Mouse (Mus musculus) erythroid progenitor cell, adult 5-6 weeks (primary cell): ENCODE results near the gene Nr2e3. TPM values are rescaled to one million over a fixed set of nuclear protein-coding genes. Genes with fewer than 3 reads are reported as not detected.
"Not testable (repeated sequence)": the region's sequence is repeated elsewhere in the genome, so short reads cannot be mapped to it uniquely, and the experiment has no call there.

Experiments used
- ATAC-seq: replicated peaks from 2 replicates; pipeline ENCODE4 v1.8.0; 2016; ENCODE audit warnings: moderate number of reproducible peaks, mild to moderate bottlenecking, moderate TSS enrichment, inconsistent platforms; ENCODE audit not compliant: poor library complexity, low FRiP score, severe bottlenecking
- total RNA-seq, 2 experiments: library from RNA; stranded (forward) in 1 of 2; stranded (reverse) in 1 of 2; fragments of 150-400 nt in 1 of 2; fragments of 186-747, 209-891 nt in 1 of 2; gene quantifications; 2 replicates each; pipeline versions ENCODE4 v1.2.3 to v1.2.4; 2015 to 2017; ENCODE audit warnings: low replicate concordance in 2 of 2

Gene Nr2e3
- total RNA-seq (2015; ENCODE audit: low replicate concordance) (not detected in 2 replicates), total RNA-seq (2017; ENCODE audit: low replicate concordance) (not detected in 2 replicates)

DNA sequence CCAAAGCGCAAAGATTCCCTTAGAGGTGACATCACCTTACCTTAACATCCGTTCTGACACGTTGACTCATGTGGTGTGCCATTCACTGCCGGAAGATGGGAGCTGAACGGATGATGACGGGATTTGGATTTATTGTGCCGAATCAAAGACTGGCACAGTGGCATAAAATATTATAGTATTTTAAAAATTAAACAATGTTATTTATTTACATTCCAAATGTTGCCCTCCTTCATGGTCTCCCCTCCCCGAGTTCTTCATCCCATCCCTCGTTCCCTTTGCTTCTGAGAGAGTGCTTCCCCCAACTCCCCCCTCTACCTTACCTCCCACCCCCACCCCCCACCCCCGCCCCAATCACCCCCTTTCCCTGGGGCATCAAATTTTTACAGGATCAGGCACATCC is at the start of gene Nr2e3:
Gene Nr2e3, minus strand, starts transcription at position 101 of the 400 bp plus-strand sequence.
- ATAC-seq, result no peak

DNA sequence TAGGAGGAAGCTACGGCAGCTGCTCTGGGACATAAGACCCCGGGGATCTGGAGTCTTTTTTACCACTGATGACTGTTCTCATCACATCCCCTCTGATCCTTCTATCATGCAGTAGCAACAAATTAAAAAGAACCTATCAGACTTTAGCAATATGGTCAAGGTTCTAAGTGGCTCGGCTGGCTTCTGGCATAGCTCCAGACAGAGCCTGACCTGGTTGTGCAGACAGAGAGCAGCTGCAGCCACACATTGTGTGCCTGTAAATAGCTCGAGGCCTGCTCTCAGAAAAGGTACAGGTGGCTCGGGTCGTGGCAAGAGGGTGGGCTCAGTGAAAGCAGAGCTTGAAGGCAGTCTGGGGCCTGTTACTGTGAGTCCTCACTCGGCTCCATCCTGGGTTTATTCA is 48.5 kb upstream of the Nr2e3 start:
- ATAC-seq, result no peak

DNA sequence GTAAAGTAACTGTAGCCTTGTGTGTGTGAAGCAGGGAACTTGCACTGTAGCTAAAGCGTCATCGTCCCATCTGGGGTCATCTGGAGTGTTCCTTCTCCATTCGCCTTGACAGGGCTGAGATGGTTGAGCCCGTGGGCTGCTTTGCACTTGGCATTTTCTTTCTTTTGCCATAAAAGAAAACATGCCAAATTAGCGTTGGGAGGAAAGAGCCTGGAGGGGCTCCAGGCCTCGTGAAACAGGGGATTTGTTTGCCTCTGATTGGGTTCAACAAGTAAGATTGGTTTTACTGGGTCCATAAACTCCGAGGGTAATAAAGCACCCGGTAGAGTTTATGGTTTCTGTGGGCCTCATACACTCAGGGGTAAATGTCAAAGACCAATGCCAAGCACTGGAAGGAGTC is 41.9 kb upstream of the Nr2e3 start:
- ATAC-seq, result no peak

DNA sequence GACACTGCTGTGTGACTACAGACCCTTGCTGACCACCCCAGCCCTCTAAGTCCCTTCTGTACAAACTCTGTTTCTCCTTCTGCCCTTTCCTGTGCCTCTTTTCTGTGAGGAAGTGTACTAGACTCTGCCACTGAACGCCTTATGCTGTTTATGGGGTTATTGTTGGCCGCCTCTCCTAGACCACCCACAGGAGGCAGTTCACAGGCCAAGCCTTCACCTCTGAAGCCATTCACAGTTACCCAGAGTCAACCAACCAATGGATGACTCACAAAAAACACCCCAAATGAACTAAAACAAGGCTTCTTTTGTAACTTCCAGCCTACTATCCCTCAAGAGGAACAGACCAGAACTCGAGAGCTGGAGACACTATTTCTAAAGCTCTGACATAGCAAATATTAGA is 41.0 kb upstream of the Nr2e3 start:
- no peak for ATAC-seq

DNA sequence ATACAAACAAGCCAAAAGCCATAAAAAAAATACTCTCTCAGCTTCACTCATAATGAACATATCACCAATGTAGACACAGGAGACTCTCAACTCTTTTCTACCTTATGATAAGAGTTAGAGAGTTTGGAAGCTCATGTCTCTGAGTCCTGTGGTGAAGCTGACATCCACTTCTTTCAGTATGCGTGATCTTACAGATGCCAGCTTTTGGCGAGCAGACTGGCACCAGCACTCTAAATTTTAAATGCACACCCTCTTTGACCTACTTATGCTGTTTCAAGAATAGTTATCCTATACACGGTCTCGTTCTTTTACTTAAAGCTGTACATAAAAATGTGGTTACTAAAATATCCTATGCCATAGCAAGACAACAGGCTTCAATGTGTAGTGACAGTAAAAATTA is 37.3 kb upstream of the Nr2e3 start:
- no peak for ATAC-seq

DNA sequence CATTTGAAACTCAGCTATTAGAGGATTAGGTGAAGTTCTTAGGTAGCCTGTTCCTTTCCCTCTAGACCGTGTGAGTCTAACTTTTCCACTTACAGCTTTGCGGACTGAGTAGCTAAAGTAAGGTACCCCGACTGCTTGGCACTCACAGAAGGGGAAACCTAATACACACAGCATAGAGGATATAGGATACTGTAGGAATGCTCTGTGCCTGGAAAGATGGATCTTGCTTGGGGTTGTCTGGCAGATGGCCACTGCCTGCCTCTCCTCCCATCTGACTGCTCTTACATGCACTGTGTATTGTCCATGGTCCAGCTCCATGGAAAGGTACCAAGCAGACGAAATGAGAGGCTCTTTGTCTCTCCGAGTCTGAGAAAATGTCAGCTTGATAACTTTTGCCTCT is 30.9 kb upstream of the Nr2e3 start:
- no peak for ATAC-seq

DNA sequence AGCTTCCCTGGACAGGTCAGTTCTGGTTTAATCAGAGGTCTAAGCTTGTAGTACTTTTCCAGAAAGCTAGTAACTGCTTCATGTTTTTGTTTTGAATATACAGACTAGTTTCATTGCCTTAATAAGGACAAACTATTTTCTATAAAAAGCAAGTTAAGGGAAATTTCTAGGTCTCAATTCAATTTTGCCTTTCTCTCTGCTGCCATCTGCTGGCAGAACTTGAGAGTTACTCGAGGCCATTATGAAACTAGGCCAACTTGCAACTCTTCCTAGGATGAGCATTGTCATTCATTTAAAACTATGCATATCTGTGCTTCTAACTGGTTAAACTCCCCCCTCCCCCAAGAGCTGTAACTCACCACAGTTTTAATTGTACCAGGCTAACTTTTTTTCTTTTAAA is 29.4 kb upstream of the Nr2e3 start:
- ATAC-seq, result no peak

DNA sequence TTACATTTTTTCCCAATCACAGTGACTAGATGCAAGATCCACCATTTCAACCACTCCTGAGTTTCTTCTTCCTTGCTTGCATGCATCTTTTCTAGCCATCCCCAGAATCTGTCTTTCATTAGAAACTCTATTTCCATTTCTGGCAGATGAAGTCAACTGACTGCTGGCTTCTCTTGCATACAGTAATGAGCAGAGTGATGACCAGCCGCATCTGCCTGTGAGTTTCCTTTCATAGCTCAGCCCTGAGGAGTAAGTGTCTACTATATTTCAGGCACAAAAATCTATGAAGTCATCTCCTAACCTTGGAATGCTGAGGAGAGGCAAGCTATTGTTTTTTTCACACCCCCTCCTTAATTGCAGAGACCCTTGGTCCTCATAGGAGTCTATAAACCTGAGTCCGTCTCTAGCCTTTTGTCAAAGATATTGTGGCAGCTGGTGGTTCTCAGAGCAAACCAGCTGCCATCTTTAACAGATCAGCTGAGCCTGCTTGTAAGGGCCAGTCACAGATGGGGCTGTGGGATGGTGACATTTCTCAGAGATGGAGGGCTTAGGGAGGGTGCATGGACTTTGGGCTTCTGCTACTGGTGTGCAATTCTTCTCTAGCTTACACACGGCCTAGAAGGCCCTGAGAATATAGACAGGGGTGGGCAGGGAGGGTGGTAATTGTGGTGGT is 25.6 kb upstream of the Nr2e3 start:
- ATAC-seq, result no peak

DNA sequence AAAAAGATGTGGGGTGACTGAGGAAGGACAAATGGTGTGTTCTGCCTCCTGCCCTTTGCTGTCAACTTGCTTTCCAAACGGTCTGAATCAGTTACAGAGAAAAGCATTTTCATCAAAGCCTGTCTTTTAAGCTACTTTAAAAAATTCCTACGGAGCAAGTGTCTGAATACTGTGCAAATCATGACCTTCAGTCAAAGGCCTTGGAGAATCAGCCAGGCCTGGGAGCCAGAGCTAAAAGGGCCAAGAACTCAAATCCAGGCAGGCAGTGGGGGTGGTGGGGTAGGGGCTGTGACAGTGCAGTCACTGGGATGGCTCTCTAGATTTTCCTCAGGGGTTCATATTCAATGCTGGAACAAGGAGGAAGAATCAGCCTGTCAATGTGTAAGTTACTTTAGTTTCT is 20.7 kb upstream of the Nr2e3 start:
- ATAC-seq, result no peak

DNA sequence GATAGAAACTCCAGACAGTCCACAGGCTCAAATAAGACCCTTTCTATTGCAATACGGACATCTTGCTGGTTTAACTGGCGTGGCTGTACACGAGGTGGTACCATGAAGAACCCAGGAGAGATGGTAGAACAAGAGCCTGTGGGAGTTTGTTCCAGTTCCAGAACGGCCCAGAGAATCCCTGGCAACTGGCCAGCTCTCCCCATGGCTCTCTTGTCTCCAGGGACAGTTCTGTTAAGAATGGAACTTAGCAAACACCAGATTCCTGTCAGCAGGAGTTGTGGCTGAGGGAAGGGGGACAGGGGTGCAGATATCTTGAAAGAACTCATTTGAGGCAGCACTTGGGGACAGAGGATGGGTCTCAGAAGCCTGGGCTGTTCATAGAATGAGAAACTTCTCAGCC is 10.8 kb upstream of the Nr2e3 start:
- ATAC-seq, result no peak

DNA sequence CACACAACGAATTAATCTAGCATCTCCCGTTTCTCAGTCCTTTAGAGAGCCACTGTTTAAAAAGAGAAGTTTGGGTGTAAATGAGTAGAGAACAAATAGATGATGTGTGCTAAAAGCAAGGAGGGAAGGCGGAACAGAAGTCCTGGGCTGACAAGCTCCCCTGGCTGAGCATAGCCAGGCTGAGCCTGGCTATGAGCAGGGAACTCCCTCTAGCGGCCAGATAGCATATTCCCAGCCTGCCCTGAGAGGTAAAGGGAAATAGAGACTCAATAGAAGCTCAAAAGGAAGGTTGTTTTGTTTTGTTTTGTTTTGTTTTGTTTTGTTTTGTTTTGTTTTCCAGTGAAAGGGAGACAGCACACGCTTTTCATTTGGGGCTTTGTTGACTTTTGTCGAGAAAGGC is 8.9 kb upstream of the Nr2e3 start:
- ATAC-seq, result no peak

DNA sequence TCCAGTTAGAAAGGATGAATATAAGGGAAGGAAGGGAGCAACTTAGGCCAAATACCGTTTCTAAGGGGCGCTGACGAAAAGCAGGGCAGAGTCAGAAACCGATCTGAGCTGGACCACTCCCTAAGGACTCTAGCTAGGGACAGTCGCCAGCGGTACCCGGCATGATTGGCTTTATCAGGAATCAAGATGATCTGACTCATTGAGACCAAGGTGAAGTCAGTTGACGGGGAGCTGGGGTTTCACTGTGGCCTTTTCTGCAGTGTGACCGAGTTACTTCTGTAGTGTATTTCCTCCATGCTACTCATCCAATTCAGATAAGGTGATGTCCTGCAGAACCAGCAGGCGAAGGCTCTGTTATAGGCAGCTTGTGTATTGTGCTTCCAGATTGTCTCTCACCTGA is 4.6 kb upstream of the Nr2e3 start:
- no peak for ATAC-seq

DNA sequence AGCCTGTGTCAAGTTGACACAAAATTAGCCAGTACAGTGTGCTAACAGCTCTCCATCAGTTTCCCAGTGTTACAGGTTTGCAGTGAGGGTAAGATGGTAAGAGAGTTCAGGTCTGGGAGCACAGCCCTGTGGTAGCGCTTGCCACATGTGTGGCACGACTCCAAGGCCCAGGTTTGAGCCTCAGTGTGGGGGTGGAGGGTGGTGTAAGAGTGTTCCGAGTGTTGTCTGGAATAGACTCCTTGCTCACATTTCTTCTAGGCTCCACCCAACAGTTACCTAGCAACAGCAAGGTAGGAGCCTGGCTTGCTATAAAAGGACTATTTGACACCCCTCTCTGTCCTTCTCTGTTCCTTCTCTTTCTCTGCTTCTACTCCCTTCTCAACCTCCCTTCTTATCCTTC is 3.9 kb upstream of the Nr2e3 start:
- no peak for ATAC-seq

DNA sequence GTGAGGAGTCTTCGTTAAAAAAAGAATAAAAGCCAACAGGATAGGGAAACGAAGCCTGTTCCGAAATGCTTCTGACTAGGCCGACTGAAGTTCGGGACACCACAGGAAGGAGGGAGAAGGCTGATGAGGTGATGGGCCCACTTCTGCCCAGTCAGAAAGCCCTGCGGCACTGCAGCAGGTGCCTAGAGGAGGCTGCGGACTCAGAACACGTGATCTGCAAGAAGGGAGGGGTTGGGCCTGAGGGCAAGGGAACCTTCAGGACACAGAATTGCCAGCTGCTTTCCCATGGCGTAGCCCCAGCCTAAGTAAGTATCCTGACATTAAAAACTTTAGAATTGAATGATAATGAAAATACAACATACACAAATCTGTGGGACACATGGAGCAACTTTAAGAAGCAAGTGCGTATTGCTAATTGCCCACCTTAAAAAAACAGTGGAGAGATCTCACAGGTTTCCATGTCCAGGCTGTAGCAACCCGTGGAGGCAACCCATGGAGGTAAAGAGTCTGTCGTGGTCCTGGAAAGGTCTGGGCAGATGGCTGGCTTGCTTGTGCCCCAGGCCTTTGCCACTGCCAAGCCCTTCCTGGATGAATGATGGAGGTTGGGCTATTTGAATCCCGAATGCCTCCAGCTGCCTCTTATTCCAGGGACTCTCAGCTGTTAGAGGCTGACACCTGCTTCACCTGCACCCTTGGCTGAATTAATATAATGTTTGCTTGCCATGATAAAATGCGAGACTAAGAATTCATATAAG is 919 bp upstream of the Nr2e3 start:
- ATAC-seq, result no peak

DNA sequence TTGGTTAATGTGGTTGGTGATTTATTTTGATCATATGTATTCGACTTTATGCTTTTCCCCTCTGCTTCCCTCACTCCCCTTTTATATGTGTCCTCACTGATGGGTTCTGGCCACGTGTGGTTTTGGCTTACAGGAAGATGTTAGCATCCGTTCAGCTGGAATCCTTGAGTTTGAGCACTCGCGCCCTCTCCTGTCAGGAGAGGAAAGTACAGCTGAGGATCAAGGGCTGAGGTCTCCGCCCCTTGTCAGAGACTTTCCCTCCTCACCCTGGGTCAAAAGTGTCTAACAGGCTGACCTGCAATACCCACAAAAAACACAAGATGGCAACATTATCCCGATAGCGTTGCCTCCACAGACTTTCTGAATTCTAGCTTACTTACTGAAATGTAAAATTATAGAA is 1.2 kb downstream of the Nr2e3 start:
- 0 out of 2 replicates have a peak, but pooled peaks have one; percentile 42 for ATAC-seq

DNA sequence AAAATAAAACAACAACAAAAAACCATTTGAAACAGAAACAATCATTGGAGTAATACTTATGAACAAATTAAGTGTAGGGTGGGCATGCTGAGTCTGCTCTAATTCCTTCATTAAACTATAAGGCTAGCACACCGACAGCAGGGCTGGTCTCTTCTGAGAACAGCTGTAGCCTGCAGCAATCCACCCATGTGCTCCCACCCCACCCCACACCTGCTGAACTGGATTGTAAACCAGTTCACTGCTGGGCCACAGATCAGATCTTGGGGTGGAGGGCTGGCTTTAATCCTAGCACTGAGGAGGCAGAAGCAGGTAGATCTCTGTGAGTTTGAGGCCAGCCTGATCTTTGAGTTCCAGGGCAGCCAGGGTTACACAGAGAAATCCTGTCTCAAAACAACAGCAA is 2.3 kb downstream of the Nr2e3 start:
- ATAC-seq, result not testable (repeated sequence)

DNA sequence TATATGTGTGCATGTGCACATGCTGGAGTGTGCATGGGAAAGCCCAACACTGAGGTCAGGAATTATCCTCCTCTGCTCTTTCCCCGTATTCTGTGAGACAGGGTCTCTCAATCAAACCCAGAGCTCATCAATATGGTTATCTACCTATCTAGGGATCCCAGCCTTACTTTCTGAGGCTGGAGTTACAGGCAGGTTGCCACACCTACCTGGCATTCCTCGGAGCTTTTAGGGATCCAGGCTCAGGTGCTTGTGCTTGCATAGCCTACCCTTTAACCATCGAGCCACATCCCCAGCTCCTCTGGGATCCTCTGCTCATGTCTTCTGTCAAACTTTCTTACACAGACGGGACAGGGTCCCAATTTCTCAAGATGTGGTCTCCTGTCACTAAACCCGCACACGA is 4.0 kb downstream of the Nr2e3 start:
- ATAC-seq, result no peak

DNA sequence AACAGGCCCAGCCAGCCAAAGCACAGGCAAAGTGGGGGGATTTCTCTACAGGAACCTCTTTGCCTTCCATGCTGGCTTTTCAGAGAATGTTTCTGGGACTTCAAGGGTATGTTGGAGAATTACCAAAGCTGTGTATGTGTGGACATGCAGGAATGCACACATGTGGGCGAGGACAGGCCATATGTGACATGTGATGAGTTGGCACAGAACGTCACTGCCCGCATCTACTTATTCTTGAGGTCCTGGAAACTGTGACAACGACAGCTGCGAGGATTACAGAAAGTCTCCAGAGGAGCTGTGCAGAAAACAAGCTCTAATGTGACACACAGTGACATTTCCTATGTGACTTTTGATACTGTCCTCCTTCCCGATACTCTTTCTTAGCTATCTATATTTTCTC is 4.8 kb downstream of the Nr2e3 start:
- no peak for ATAC-seq

DNA sequence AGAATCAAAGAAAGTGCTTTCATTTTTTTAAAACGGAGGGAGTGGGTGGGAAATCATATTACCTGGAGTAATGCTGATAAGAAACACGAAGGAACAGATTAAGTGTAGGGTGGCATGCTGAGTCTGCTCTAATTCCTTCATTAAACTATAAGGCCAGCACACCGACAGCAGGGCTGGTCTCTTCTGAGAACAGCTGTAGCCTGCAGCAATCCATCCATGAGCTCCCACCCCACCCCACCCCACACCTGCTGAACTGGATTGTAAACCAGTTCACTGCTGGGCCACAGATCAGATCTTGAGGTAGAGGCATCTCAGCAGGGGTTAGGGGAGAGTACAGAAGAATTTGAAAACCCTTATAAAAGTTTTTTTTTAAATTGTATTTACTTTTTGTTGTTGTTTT is 5.3 kb downstream of the Nr2e3 start:
- ATAC-seq, result no peak

DNA sequence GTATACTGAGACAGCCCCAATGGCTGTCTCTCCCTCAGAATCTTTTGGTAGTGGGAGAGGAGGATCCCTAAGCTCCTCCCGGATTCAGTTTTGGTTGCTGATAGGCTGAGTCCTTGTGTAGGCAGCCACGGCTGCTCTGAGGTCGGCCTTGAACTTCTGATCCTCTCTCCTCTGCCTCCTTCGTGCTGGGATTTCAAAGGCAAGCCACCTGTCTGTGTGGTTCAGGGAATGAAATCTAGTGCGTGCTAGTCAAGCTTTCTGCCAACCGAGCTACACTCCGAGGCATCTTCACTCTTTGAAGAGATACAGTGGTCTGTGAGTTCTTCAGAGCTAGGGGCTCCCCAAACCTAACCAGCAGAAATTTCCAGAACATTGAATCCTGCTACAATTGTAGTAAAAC is 6.9 kb downstream of the Nr2e3 start:
- no peak for ATAC-seq

DNA sequence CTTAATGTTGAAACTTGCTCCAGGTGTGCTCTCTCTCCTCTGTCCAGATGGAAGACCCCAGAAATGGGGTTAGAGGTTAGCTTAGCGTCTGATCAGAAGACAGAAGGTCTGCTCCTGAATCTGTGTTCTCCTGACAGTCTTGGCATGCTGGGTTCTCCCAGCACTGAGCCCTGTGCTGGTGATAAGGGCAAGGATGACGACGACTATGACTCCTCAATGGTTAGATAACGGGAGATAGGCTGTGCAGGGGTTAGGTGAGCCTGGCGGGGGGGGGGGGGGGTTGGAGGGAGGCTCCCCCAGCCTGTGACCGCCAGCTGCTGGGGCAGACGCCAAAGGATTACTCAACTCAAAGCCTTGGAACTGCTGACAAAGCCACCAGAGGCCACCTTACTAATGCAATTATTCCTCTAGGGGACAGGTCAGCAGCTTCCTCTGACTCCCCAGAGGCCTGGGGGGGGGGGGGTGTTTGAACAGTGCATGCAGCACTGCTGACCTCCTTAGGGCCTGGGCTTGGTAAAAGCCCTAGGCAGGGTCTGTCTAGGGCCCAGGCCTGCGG is 7.9 kb downstream of the Nr2e3 start:
- ATAC-seq, result no peak
